22 mouse cellular contexts compared by ENCODE assay signal in genomic region chr4:105695895-105696294, GRCm38 (mm10).
DNase-seq lines count a peak whose midpoint lies in the region; ATAC-seq and TF ChIP-seq lines count a peak whose summit lies in the region.
"Had no signal": no experiment of that assay in that cellular context is flagged by ENCODE, and none has a peak within 500 bp of the region (broad histone marks: within the 10 kb centered on the region; RNA-seq: fewer than 3 reads in every experiment).

No protein-coding gene starts in this region.

- intact Hi-C loops in left cerebral cortex, postnatal 4 days (cut with DNase I) = no loop called here

- 31% methylated on average over 2 of the region's 2 CpGs for WGBS in lung, embryonic 14.5 days

- no peak overlapping the region for H3K9ac ChIP-seq in lung, embryonic 14.5 days
- H3K9ac ChIP-seq: embryonic facial prominence, embryonic 12.5 days; forebrain, embryonic 15.5 days; heart, embryonic 15.5 days had no signal

- H3K4me2 ChIP-seq in lung, embryonic 14.5 days = no peak overlapping the region
- H3K4me2 ChIP-seq: embryonic facial prominence, embryonic 12.5 days; forebrain, embryonic 15.5 days; heart, embryonic 11.5 days; heart, embryonic 15.5 days had no signal

- H3K27ac ChIP-seq in lung, embryonic 14.5 days (ENCODE audit: low read depth) = no peak overlapping the region
- H3K27ac ChIP-seq: embryonic facial prominence, embryonic 12.5 days; forebrain, embryonic 15.5 days; heart, adult 2 months; heart, embryonic 15.5 days; hindbrain, embryonic 10.5 days had no signal

- H3K9me3 ChIP-seq in lung, embryonic 14.5 days (ENCODE audit: low read depth, low read length) = no peaks in the 10 kb centered on the region
- H3K9me3 ChIP-seq: embryonic facial prominence, embryonic 12.5 days; forebrain, embryonic 15.5 days; heart, embryonic 15.5 days; hindbrain, embryonic 10.5 days had no signal

- H3K4me3 ChIP-seq in lung, embryonic 14.5 days (ENCODE audit: low read depth, low read length) = no peak overlapping the region
- H3K4me3 ChIP-seq: embryonic facial prominence, embryonic 12.5 days; forebrain, embryonic 15.5 days; heart, adult 2 months; heart, embryonic 15.5 days; hindbrain, embryonic 10.5 days had no signal

- no peaks in the 10 kb centered on the region for H3K4me1 ChIP-seq in lung, embryonic 14.5 days (ENCODE audit: insufficient read depth)
- H3K4me1 ChIP-seq: embryonic facial prominence, embryonic 12.5 days; forebrain, embryonic 15.5 days; heart, embryonic 15.5 days; hindbrain, embryonic 10.5 days had no signal

- TF ChIP-seq CTCF in lung, embryonic 14.5 days (IDR thresholded peaks at IDR 0.05; ENCODE audit: low read depth) = no peak

- ATAC-seq in lung, embryonic 14.5 days (ENCODE audit: insufficient read depth) = peak; percentile 78; the same call in 1 of the 2 replicates
- ATAC-seq: activated CD4-positive, CD25-positive, alpha-beta regulatory T cell, adult 4 months; forebrain, embryonic 15.5 days; Patski had no signal

- H3K36me3 ChIP-seq in lung, embryonic 14.5 days (ENCODE audit: insufficient read depth) = no peaks in the 10 kb centered on the region
- H3K36me3 ChIP-seq: embryonic facial prominence, embryonic 12.5 days; forebrain, embryonic 15.5 days; heart, embryonic 15.5 days; hindbrain, embryonic 10.5 days had no signal

- DNase-seq in kidney, adult 9 months = peak; percentile 24
- DNase-seq in kidney, adult 11 months = no peak
- DNase-seq in lung, embryonic 14.5 days = peak; percentile 64
- DNase-seq in lung, postnatal 4 days = no peak
- peak; percentile 35 for DNase-seq in forelimb bud, embryonic 11.5 days (ENCODE audit: low read depth, low spot score)
- DNase-seq in lung, postnatal 36 days = peak; percentile 45
- DNase-seq in ovary, postnatal 36 days (ENCODE audit: low spot score) = no peak
- no peak for DNase-seq in left cerebral cortex, postnatal 4 days
- DNase-seq: adrenal gland, postnatal 14 days; cerebellum, adult 11-12 months; cerebellum, adult 9-10 months; cerebellum, postnatal 25 days; gastrocnemius, postnatal 10 days; heart, adult 2 months; heart, postnatal 14 days had no signal

- H3K27me3 ChIP-seq in lung, embryonic 14.5 days (ENCODE audit: insufficient read depth, low read length) = no peaks in the 10 kb centered on the region
- H3K27me3 ChIP-seq: embryonic facial prominence, embryonic 12.5 days; forebrain, embryonic 15.5 days; heart, embryonic 15.5 days; Patski had no signal

Comparison
In these comparisons a context has a peak if more than half of its experiments do, and no peak if none do; other contexts are left out.
1. DNase-seq: peak in kidney, adult 9 months (single experiment), lung, embryonic 14.5 days (single experiment), forelimb bud, embryonic 11.5 days (single experiment) and lung, postnatal 36 days (single experiment); none in kidney, adult 11 months (single experiment), lung, postnatal 4 days (0 of 2), ovary, postnatal 36 days (single experiment) and left cerebral cortex, postnatal 4 days (single experiment).